Mouse (Mus musculus) ovary, postnatal 14 days (tissue): ENCODE results near the gene Entpd6.

Experiments used
- DNase-seq: peaks from one replicate; pipeline ENCODE4 v3.0.0; 2022; ENCODE audit warnings: low spot score

The Entpd6 gene

GRCm38 (mm10) chr2:150787234-150787771 is 38.5 kb downstream of the Entpd6 start:
- DNase-seq: no peak

GRCm38 (mm10) chr2:150788768-150789550 is 40.1 kb downstream of the Entpd6 start:
- peak; percentile 89 for DNase-seq

GRCm38 (mm10) chr2:150793320-150793719 is 44.5 kb downstream of the Entpd6 start:
- no peak for DNase-seq

GRCm38 (mm10) chr2:150798084-150798483 is 49.2 kb downstream of the Entpd6 start:
- no peak for DNase-seq

- DNase-seq: no peak
These were observed 51.8 kb downstream of the Entpd6 start for GRCm38 (mm10) chr2:150800616-150801015.

- DNase-seq: no peak
These were observed 54.2 kb downstream of the Entpd6 start for GRCm38 (mm10) chr2:150803035-150803434.

GRCm38 (mm10) chr2:150808381-150808780 is 59.5 kb downstream of the Entpd6 start:
- DNase-seq: no peak

GRCm38 (mm10) chr2:150808812-150809211 is 60.0 kb downstream of the Entpd6 start:
- no peak for DNase-seq

GRCm38 (mm10) chr2:150810603-150811002 is 61.8 kb downstream of the Entpd6 start:
- no peak for DNase-seq

GRCm38 (mm10) chr2:150812816-150813215 is 64.0 kb downstream of the Entpd6 start:
- DNase-seq: no peak

GRCm38 (mm10) chr2:150816676-150817402 is 68.0 kb downstream of the Entpd6 start:
- DNase-seq: no peak

GRCm38 (mm10) chr2:150818742-150819141 is 69.9 kb downstream of the Entpd6 start:
- DNase-seq: no peak

GRCm38 (mm10) chr2:150820720-150821119 is 71.9 kb downstream of the Entpd6 start:
- DNase-seq: no peak
